Mouse (Mus musculus): Measurements from ENCODE around the gene Igf1r.

DNA sequence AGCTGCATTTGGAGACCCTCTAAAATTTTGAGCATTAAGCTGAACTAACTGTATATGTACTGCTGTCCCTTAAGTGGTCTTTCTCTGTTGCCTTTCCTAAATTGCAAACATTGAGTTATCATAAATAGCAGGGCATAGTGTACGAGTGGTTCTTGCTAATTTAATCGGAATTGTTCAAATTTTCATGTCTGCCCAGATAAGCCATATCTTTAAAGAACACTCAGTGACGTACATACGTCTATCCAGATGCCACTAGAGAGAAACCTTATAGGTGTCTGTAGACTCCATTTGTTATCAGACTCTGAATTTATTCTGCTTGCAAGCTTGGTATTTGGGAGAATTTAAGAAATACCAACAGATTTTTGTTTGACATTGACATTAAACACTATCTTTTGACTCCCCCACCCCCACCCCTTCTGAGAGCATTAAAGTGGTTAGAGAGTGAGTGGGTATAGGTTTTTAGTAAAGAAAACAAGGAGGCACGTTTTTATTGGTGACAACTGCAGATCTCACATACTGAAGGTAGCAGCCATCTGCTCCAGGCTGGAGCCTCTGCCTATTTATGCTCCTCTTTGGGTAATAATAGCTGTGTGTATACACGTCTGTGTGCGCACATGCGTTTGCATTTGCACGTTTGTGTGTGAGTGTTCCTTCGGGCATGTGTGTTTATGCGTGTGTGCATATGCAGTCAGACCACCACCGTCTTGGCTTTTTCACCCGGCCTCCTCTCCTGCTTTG, 58.9 kb downstream of the Igf1r start:
- peak; percentile 55 for TF ChIP-seq TAL1 (IDR thresholded peaks at IDR 0.05; ENCODE audit: low read length)
- peak; percentile 75 for TF ChIP-seq GATA1 (IDR thresholded peaks at IDR 0.05; ENCODE audit: low read length)
